Mouse (Mus musculus) CH12F3 (cell line): ENCODE data around the gene Gm29133.

Source experiments
- in situ Hi-C: fragments of 300-500 bp; cut with MboI; formaldehyde crosslinking; loops from 2 replicates; pipeline ENCODE4 v1.14.3; 2020; ENCODE audit warnings: low sequenced_read_pairs

Gene Gm29133

DNA sequence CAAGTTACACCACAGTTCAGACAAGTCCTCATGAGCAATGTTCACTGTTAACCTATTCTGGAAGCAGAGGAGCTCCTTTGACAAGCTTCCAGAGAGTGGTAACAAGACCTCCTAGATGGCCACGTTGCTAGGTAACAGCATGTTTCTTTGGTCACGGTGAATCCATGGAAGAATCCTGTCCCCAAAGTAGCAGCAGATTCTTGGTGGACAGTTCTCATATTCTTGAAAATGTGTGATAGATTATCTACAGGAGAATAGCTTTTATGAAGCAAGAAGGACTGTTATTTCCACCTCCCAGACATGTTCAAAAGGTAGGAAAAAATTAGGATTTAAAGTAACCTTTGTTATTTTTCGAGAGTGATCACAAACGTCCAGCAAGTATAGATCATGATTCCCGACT is at the start of gene Gm29133:
Gene Gm29133 (plus strand): TSS at position 301 of the 400 bp plus-strand sequence.
- in situ Hi-C loops, result no loop called here

DNA sequence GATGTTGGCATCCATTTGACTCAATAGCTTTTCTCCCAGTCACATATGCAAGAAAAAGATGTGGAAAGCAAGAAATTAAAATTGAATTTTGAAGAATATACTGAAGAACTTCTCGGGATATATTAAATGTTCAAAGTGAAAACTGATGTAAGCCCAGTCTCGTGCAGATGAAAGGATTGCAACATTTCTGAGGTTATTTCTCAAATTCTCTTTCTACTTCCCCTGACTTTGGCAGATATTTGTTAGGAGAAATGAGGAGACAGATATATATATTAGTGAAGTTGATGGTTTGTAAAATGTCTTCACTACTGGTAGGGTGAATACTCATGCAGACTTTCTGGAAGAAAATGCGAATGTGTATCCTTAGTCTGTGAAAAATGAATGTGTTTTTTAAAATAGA is 48.9 kb upstream of the Gm29133 start:
- in situ Hi-C loops, result no loop called here

DNA sequence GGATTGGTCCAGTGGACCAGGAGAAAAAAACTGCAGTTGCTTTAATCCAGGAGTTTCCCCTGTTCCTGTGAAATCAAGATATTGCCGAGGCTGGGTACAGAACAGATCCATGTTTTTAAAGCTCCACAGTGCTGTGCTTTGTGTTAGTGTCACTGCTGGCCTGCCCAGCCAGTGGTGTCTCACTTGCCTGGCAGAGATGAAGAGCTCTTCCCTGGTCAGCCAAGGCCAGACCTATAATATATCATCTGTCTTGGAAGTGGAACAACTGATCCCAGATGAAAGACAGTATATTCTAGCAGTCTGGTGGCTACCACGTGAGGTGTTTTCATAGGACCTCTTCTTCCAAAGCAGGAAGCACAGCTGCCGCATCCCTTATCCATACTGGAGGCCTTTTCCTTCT is 46.7 kb upstream of the Gm29133 start:
- in situ Hi-C loops, result no loop called here

DNA sequence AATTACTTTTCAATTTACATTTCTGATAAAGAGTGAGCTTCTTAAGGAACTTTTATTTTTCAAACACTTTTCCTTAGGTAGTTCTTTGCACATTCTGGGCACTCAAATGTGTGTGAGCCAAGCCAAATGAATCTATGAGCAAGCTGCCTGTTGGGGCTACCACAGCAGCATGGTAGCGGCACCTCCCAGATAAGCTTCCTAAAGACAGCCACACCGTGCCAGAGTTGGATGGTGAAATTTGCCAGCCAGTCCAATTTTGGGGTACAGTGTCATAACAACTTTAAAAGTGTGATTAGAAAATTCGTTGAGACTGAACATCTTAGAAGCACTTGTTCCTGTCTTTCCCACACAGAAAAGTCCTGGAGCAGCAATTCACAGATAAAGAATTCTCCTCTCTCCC is 41.5 kb upstream of the Gm29133 start:
- in situ Hi-C loops, result no loop called here

DNA sequence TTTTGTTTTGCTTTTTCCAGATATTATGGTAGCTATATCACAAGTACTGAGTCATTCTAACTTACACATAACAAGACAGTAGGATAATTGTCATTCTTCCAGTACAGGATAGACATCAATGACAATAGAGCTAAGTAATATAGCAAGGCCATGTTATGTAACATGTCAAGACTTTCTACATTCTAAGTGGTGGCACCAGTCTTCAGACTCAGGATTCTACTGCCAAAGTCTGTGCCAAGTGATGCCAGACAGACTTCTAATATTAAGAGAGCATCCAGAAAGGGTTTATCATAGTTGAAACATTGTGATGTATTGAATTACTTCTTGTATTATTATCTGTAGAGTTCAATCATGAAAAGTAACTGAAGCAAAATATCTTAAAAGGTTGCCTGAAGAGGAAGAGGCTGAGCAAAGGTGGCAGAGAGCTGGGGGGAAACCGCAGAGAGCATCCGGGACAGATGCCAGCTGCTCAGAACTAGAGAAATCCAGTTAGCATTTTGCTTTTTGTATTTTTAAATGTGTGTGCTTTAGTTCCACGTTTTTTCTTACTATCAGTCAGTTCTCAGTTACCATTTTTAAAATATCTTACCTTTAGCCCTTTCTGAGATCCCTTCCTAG is 34.2 kb upstream of the Gm29133 start:
- in situ Hi-C loops, result no loop called here

DNA sequence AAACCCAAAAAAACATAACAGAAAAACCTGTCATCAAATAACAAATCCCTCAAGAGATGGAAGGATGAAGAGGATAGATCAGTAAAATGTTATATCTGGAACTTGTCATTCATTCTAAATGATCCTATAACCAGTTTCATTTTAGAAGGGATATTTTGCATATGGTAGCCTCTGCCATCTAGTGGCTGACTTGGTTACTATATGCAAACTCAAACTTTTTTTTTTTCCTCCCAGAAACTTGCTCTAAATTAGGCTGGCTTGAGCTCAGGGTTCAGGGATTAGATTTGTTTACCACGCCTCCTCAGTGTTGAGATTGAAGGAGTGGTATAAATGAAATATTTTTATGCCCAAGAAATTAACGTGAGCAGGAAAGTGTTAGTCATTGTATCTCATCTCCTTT is 27.3 kb upstream of the Gm29133 start:
- in situ Hi-C loops, result no loop called here

DNA sequence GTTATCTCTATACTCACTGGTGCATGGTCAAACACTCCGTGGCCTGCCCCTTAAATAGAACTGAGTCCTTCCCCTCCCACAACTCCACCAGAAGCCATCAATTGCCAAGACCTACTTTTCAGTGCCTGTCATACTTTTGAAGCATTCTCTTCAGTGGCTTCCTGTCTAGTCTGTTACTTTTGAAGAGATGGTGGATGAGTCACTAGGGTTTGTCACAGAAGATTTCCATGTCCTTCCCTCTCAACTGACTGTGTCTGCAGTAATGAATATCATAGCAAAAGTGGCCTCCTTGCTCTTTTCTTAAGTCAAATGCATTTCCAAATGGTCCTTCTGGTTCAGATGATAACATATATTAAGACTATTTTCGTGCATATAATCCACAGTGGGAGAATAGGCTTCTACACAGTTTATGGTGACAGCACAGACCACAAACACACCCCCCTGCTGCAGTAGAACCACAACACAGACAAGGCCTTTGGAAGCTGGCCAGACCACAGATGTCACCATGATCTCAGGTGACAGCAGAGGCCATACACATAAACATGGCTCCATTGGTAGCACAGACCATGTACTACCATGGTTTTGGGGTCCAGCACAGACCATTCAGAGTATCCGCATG is 16.9 kb upstream of the Gm29133 start:
- in situ Hi-C loops, result no loop called here

DNA sequence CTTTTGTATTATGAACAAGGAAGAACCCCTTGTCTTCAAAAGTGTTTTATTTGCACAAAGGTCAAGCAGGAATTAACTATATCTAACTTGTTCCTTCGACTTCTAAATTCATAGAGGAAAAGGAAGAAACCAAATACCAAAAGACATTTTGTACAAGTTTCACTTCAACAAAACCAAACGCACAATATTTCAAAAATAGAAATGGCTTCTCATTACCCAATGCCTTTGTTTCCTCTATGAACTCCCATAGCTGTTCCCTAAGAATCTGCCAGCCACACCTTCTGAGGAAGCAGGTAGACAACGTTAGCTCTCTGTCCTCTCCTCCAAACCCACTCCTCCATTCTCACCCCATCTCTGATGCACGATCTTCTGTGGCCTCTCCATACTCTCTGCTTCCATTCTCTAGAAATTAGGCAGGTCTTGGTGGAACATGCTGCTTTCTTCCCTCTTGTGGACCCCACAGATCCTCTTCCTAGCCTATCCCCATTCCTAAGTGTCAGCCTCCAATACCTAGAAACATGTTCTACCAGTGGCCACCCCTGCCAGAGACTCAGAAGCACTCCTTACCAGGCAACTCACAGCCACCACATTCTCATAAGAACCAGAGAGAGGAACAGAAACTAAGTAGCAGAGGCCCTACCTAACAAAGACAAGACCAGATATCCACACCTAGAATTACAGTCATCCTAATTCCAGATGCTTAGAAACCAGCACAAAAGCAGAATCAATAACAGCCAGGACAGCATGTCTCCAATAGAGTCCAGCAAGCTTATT is 4.1 kb upstream of the Gm29133 start:
- in situ Hi-C loops, result no loop called here

DNA sequence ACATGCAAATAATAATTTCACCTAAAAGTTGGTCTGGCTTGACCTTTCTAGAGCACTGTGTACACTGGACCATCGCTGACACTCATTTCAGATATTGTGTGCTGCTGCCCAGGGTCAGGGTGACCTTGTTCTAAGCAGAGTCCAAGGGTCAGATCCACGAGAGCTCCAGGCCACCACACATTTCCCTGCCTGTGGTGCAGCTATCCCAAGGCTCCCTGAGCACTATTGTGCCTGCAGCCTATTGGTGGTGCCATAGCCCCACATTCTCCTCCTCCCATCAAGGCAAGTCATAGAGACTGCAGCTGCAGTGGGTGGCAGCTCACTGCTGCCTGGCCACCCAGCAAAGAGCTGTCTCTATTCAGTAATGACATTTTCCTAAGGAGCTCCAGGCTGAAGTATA is 2.7 kb upstream of the Gm29133 start:
- in situ Hi-C loops, result no loop called here

DNA sequence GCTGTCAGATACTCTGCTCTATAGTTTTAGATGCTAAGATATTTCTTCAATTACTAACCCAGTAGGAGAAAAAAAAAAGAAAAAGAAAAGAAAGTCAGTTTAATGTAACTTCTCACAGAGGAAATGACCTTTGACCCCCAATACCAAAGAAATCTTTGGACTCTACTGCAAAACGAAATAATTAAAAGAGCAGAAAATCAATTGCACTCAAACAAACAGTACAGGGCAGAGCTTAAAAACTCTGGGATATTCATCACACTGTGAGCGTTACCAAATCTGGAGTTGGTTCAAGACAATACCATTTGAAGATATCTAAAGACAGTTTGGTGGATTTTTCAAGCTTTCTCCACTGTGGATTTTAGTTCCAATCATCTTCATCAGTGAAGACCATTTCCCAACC is 15.4 kb downstream of the Gm29133 start:
- in situ Hi-C loops, result no loop called here

DNA sequence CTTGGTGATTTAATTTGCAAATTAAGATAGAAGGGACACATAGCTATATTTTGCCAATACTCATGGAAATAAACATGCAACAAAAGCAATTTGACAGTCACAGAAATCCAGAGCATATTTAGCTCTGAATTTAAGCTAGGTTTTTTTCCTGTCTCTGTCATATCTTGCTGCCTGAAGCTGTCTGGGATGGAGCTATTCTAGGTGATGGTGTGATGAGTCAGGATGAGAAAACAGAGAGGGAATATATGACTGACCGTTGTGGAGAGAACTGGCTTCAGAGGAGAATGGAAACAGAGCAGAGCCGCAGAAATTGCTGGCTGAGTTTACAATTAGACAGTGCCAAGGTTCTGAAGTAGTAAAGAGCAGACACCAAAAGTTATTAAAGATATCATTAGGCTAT is 26.3 kb downstream of the Gm29133 start:
- in situ Hi-C loops, result no loop called here

DNA sequence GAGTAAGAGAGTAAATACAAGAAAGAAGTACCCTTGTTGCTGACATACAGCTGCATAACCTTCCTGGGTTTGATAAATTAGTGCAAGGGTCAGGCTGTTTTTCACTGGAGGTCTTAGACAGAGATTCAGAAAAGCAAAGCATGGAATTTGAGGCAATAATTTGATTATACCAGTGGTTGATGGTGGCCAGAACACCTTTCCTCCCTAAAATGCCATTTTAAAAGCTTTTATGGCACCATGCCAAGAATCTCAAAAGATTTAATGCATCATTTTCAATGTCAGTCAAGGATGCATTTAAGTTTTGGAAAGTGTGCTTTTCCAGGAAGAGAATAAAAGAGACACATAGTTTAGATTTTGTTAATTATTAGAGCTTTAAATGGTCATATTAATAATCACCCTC is 60.0 kb downstream of the Gm29133 start:
- in situ Hi-C loops, result no loop called here

DNA sequence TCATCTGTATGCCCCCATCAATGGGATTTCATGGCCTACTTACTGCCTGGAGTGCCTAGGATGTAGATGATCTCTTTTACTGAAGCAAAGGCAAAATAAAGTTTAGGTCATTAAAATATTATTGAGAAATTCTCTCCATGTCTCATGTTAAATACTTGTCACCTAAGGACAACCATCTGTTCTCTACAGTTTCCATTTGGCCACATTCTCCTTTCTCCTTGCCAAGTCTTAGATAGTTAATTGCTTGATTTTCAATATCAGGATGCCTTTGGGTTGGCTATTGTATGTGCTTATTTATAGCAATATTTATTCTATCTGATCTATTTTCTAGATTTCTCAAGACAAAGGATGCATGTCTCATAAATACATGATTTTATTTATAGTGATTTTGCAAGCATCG is 75.9 kb downstream of the Gm29133 start:
- in situ Hi-C loops, result no loop called here

DNA sequence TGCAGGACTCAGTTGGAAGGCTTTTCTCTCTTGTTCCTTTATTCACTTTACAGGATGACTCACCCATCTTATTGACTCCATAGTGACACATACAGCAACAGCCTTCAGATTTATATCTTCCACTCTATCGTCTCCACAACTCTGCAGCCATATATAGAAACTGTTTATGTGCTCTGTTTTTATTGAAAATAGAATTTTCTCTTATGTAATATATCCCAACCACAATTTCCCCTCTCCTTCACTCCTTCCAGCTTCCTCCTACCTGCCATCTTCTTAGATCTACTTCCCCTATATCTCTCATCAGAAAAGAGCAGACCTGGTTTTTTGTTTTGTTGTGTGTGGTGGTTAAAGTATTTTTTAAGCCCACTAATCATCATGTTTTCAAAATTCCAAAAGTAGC is 76.5 kb downstream of the Gm29133 start:
- in situ Hi-C loops, result no loop called here

DNA sequence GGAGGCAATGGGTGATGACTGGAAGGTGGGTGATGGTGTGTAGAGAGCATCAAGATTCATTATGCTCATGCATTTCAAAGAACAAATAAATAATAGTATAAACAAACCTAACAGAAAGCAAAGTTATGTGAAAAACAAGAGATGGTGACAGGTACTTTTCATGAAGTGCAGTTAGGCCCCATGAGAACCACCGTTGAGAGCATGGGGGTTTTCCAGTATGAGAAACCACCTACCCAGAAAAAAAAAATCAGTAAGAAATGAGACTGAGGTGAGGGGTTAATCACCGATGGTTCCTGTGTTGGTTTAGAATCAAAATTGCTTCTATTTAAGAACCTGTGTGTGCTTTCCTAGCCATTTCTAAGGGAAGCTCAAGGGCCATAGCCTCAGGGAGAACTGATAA is 86.8 kb downstream of the Gm29133 start:
- in situ Hi-C loops, result no loop called here

DNA sequence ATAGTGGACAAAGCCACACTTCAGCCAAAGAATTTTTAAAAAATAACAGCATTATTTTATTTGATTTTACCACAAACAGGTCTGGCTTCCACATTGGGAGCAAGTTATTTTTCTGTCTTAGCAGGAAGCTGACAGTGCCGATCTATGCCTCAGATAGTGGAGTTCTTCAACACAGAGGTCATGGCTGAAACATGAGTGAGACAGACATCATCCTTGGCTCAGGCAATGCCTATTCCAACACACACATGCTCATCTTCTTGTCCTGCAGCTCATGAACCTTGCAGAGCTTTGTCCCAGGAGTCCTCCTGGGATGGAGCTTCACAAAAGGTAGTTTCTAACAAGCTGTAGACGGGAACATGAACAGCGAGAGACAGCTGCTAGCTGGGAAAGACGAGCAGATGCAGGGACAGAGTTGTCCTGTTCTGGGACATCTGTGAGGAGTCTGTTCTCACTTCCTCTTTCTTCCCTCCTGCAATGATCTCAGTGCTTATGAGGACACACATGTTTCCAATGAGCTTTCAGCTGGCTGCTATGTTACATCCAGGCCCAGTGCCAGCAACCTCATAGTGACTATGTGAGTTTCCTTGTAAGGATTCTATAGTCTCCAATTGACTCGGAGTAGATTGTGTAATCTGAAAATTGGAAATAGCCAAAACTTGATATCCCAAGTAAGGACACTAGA is 87.4 kb downstream of the Gm29133 start:
- in situ Hi-C loops, result no loop called here
